Mouse (Mus musculus) hindbrain, embryonic 14.5 days (tissue): ENCODE measurements around the gene Gzmf. TPM values are rescaled to one million over a fixed set of nuclear protein-coding genes. Genes with fewer than 3 reads are reported as not detected.
"Not testable (repeated sequence)": the region's sequence is repeated elsewhere in the genome, so short reads cannot be mapped to it uniquely, and the experiment has no call there.

Experiments used
- ATAC-seq: fragments of 200-750 bp; cut with Nextera tagmentation; 2 replicates; pipeline ENCODE4 v1.8.0; 2017; ENCODE audit warnings: moderate number of reproducible peaks, mild to moderate bottlenecking, moderate TSS enrichment, moderate library complexity; ENCODE audit not compliant: low FRiP score
- DNase-seq: peaks from one replicate; pipeline ENCODE4 v3.0.0-alpha.2; 2015; ENCODE audit warnings: low spot score
- H3K27ac ChIP-seq: fragments of 300-500 bp; sonication (generic); 2 replicates; pipeline ENCODE4 v1.5.1; 2014; ENCODE audit warnings: mild to moderate bottlenecking, moderate library complexity
- H3K27me3 ChIP-seq: fragments of 300-500 bp; sonication (generic); 2 replicates; pipeline ENCODE4 v1.6.1; 2014; ENCODE audit warnings: mild to moderate bottlenecking, low read length, mixed read lengths; ENCODE audit not compliant: control insufficient read depth, insufficient read depth
- H3K36me3 ChIP-seq: fragments of 300-500 bp; sonication (generic); replicated peaks from 2 replicates; pipeline ENCODE4 v1.6.1; 2014; ENCODE audit not compliant: control insufficient read depth, insufficient read depth
- H3K4me1 ChIP-seq: fragments of 300-500 bp; sonication (generic); replicated peaks from 2 replicates; pipeline ENCODE4 v1.6.1; 2014; ENCODE audit warnings: antibody characterized with exemption, low read length, mixed read lengths; ENCODE audit not compliant: control insufficient read depth, insufficient read depth
- H3K4me2 ChIP-seq: fragments of 300-500 bp; sonication (generic); replicated peaks from 2 replicates; pipeline ENCODE4 v1.6.1; 2014; ENCODE audit warnings: mild to moderate bottlenecking, moderate library complexity
- H3K4me3 ChIP-seq: fragments of 300-500 bp; sonication (generic); replicated peaks from 2 replicates; pipeline ENCODE4 v1.5.1; 2014; ENCODE audit warnings: mild to moderate bottlenecking, low read length
- H3K9ac ChIP-seq: fragments of 300-500 bp; sonication (generic); 2 replicates; pipeline ENCODE4 v1.6.1; 2014
- H3K9me3 ChIP-seq: fragments of 300-500 bp; sonication (generic); 2 replicates; pipeline ENCODE4 v1.6.1; 2016; ENCODE audit warnings: low read length; ENCODE audit not compliant: control insufficient read depth
- WGBS: fragments of 180-500 bp; shearing (Covaris S2); extraction: QIAGEN DNeasy Blood & Tissue Kit; methylation state at CpG from one replicate; pipeline ENCODE4 v1.1.7; 2014; 5-methylcytosine and 5-hydroxymethylcytosine counted together
- polyA plus RNA-seq: library from polyadenylated mRNA; unstranded; fragments of >200 nt; fragmentation: Nextera tagmentation; extraction: Ambion mirVana; gene quantifications from 2 replicates; pipeline ENCODE4 v1.2.1, GENCODE M21; 2014

Gzmf gene
- polyA plus RNA-seq, 1 experiment from 2014 or later, result not detected

- H3K9ac ChIP-seq, result no peak overlapping the region
- WGBS, result 90% methylated on average over 6 of the region's 6 CpGs
- no peak for ATAC-seq
- no peaks in the 10 kb centered on the region for H3K9me3 ChIP-seq
- no peaks in the 10 kb centered on the region for H3K4me1 ChIP-seq
- no peak overlapping the region for H3K4me2 ChIP-seq
- no peaks in the 10 kb centered on the region for H3K36me3 ChIP-seq
- H3K27me3 ChIP-seq, result no peaks in the 10 kb centered on the region
- no peak for DNase-seq
- no peak overlapping the region for H3K4me3 ChIP-seq
- H3K27ac ChIP-seq, result no peak overlapping the region
Measured at GRCm38 (mm10) chr14:56173396-56173795, 37.8 kb downstream of the Gzmf start.

GRCm38 (mm10) chr14:56172744-56173143, 38.5 kb downstream of the Gzmf start:
- Histone ChIP-seq H3K4me2 (no peak overlapping the region), H3K27ac (no peak overlapping the region), H3K9ac (no peak overlapping the region), H3K36me3 (no peaks in the 10 kb centered on the region), H3K9me3 (no peaks in the 10 kb centered on the region), H3K4me3 (no peak overlapping the region), H3K27me3 (no peaks in the 10 kb centered on the region), H3K4me1 (no peaks in the 10 kb centered on the region)
- no peak for ATAC-seq
- 89% methylated on average over 5 of the region's 5 CpGs for WGBS
- no peak for DNase-seq

- Histone ChIP-seq H3K4me3 (no peak overlapping the region), H3K27ac (no peak overlapping the region), H3K9ac (no peak overlapping the region), H3K4me2 (no peak overlapping the region), H3K9me3 (no peaks in the 10 kb centered on the region), H3K36me3 (no peaks in the 10 kb centered on the region), H3K4me1 (no peaks in the 10 kb centered on the region), H3K27me3 (no peaks in the 10 kb centered on the region)
- whole genome bisulfite sequencing, result 89% methylated on average over 6 of the region's 6 CpGs
- no peak for ATAC-seq
- no peak for DNase-seq
Measured at GRCm38 (mm10) chr14:56168009-56168408, 43.2 kb downstream of the Gzmf start.

- no peaks in the 10 kb centered on the region for H3K36me3 ChIP-seq
- WGBS, result 95% methylated on average over 2 of the region's 2 CpGs
- no peak for DNase-seq
Measured at GRCm38 (mm10) chr14:56162109-56162508, 49.1 kb downstream of the Gzmf start.

GRCm38 (mm10) chr14:56159479-56159878, 51.7 kb downstream of the Gzmf start, which contains the start of gene Gzmg:
TSS of gene Gzmg (minus strand) at chr14:56159579.
- not testable (repeated sequence) for ATAC-seq, H3K4me1 ChIP-seq, H3K4me3 ChIP-seq, H3K36me3 ChIP-seq, DNase-seq, H3K27me3 ChIP-seq, H3K27ac ChIP-seq, H3K9me3 ChIP-seq, H3K9ac ChIP-seq, H3K4me2 ChIP-seq
- 79% methylated on average over 2 of the region's 2 CpGs for WGBS

More at GRCm38 (mm10) chr14:56162109-56162508, 49.1 kb downstream of the Gzmf start:
- ATAC-seq, result no peak
- Histone ChIP-seq H3K9ac (no peak overlapping the region), H3K27me3 (no peaks in the 10 kb centered on the region), H3K4me2 (no peak overlapping the region), H3K4me1 (no peaks in the 10 kb centered on the region), H3K27ac (no peak overlapping the region), H3K9me3 (no peaks in the 10 kb centered on the region), H3K4me3 (no peak overlapping the region)

GRCm38 (mm10) chr14:56155340-56155739, 55.9 kb downstream of the Gzmf start:
- DNase-seq, result no peak
- ATAC-seq, result no peak
- H3K9ac ChIP-seq, result no peak overlapping the region
- H3K9me3 ChIP-seq, result no peaks in the 10 kb centered on the region
- H3K4me2 ChIP-seq, result no peak overlapping the region
- WGBS, result 67% methylated on average over 2 of the region's 2 CpGs
- no peaks in the 10 kb centered on the region for H3K36me3 ChIP-seq
- no peak overlapping the region for H3K27ac ChIP-seq
- no peaks in the 10 kb centered on the region for H3K4me1 ChIP-seq
- H3K27me3 ChIP-seq, result no peaks in the 10 kb centered on the region
- no peak overlapping the region for H3K4me3 ChIP-seq

Other genes starting within 250 kb of the Gzmf start
- not detected in 2 replicates for gene Mcpt1, start 193.4 kb downstream of the Gzmf start, polyA plus RNA-seq
- not detected in 2 replicates for gene Mcpt9, start 180.9 kb downstream of the Gzmf start, polyA plus RNA-seq
- not detected in 2 replicates for gene Mcpt2, start 169.4 kb downstream of the Gzmf start, polyA plus RNA-seq
- not detected in 2 replicates for gene Mcpt4, start 149.1 kb downstream of the Gzmf start, polyA plus RNA-seq
- not detected in 2 replicates for gene Mcpt8, start 126.1 kb downstream of the Gzmf start, polyA plus RNA-seq
- gene Ctsg, start 108.8 kb downstream of the Gzmf start, polyA plus RNA-seq, result not detected in 2 replicates
- gene Gzme, start 90.8 kb downstream of the Gzmf start, polyA plus RNA-seq, result not detected in 2 replicates
- not detected in 2 replicates for gene Gzmd, start 78.8 kb downstream of the Gzmf start, polyA plus RNA-seq
- gene Gzmg, start 51.8 kb downstream of the Gzmf start, polyA plus RNA-seq, result not detected in 2 replicates
- gene Gzmn, start 36.8 kb downstream of the Gzmf start, polyA plus RNA-seq, result not detected in 2 replicates
- gene Gzmc, start 23.2 kb upstream of the Gzmf start, polyA plus RNA-seq, result not detected in 2 replicates
- gene Gzmb, start 50.8 kb upstream of the Gzmf start, polyA plus RNA-seq, result not detected in 2 replicates
- 0.29 and 0.35 TPM in 2 replicates for gene Atp12a, start 153.7 kb upstream of the Gzmf start, polyA plus RNA-seq
- gene Rnf17, start 191.2 kb upstream of the Gzmf start, polyA plus RNA-seq, result 1.2 and 1.8 TPM in 2 replicates